Mouse (Mus musculus): Measurements from ENCODE around the gene Pdk2. TPM values are rescaled to one million over a fixed set of nuclear protein-coding genes. Genes with fewer than 3 reads are reported as not detected.

Pdk2 gene
- polyA plus RNA-seq, 1 experiment from 2014 or later: 16.2 TPM

DNA sequence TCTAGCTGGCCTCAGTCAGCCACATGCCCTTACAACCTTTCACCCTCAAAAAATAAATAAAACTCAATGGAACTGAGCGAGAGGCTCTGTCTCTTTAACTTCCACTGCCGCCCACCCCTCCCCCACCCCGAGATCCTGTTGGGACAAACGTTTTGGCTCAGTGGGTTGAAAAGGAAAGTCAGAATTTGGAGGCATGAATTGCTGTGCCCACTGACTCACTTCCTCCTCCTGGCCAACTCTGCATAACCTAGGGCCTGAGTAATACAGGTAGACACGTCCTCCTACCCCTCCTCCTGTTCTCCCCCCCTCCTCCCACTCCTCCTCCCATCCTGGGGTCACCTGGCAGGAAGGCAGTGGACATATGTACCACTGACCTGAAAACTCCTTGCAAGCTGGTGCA, 44.6 kb upstream of the Pdk2 start:
- Histone ChIP-seq H3K4me2 (ENCODE audit: low read depth, low read length) (no peak overlapping the region), H3K9ac (replicated peaks) (no peak overlapping the region), H3K4me1 (ENCODE audit: insufficient read depth) (peaks cover 3% of the 10 kb centered on the region; the same call in 1 of the 2 replicates), H3K4me3 (ENCODE audit: low read depth, low read length) (no peak overlapping the region), H3K9me3 (ENCODE audit: low read length) (no peaks in the 10 kb centered on the region), H3K36me3 (replicated peaks; ENCODE audit: insufficient read depth, low read length) (no peaks in the 10 kb centered on the region), H3K27ac (ENCODE audit: low read depth) (no peak overlapping the region), H3K27me3 (ENCODE audit: insufficient read depth, low read length) (no peaks in the 10 kb centered on the region)
- DNase-seq (no peak), ATAC-seq (no peak; the same call in 1 of the 2 replicates)
- WGBS (ENCODE audit: insufficient replicate concordance): 19% methylated on average over 5 of the region's 5 CpGs
- TF ChIP-seq CTCF (IDR thresholded peaks at IDR 0.05; ENCODE audit: low read depth) (no peak), EP300 (IDR thresholded peaks at IDR 0.05; ENCODE audit: low read depth) (no peak)

GRCm38 (mm10) chr11:95084811-95085382, 43.7 kb upstream of the Pdk2 start:
- H3K4me1 ChIP-seq (ENCODE audit: insufficient read depth): peaks cover 3% of the 10 kb centered on the region; the same call in 1 of the 2 replicates
- DNase-seq: no peak
- H3K36me3 ChIP-seq (replicated peaks; ENCODE audit: insufficient read depth, low read length): no peaks in the 10 kb centered on the region
- no peak for ATAC-seq
- H3K4me3 ChIP-seq (ENCODE audit: low read depth, low read length): no peak overlapping the region
- TF ChIP-seq EP300 (IDR thresholded peaks at IDR 0.05; ENCODE audit: low read depth): no peak
- no peak for TF ChIP-seq CTCF (IDR thresholded peaks at IDR 0.05; ENCODE audit: low read depth)
- WGBS (ENCODE audit: insufficient replicate concordance): 44% methylated on average over 5 of the region's 5 CpGs
- H3K27me3 ChIP-seq (ENCODE audit: insufficient read depth, low read length): no peaks in the 10 kb centered on the region
- no peaks in the 10 kb centered on the region for H3K9me3 ChIP-seq (ENCODE audit: low read length)
- H3K4me2 ChIP-seq (ENCODE audit: low read depth, low read length): no peak overlapping the region
- H3K9ac ChIP-seq (replicated peaks): no peak overlapping the region
- H3K27ac ChIP-seq (ENCODE audit: low read depth): no peak overlapping the region

- DNase-seq (no peak), ATAC-seq (no peak)
- no peak overlapping the region for H3K27ac ChIP-seq (ENCODE audit: low read depth)
- H3K9ac ChIP-seq (replicated peaks): no peak overlapping the region
- H3K4me3 ChIP-seq (ENCODE audit: low read depth, low read length): no peak overlapping the region
- H3K36me3 ChIP-seq (replicated peaks; ENCODE audit: insufficient read depth, low read length): no peaks in the 10 kb centered on the region
- H3K27me3 ChIP-seq (ENCODE audit: insufficient read depth, low read length): 0 out of 2 replicates have a peak, but pooled peaks cover 4% of the 10 kb centered on the region
- peaks cover 3% of the 10 kb centered on the region; the same call in 1 of the 2 replicates for H3K4me1 ChIP-seq (ENCODE audit: insufficient read depth)
- TF ChIP-seq EP300 (IDR thresholded peaks at IDR 0.05; ENCODE audit: low read depth) (no peak), CTCF (IDR thresholded peaks at IDR 0.05; ENCODE audit: low read depth) (no peak)
- H3K4me2 ChIP-seq (ENCODE audit: low read depth, low read length): no peak overlapping the region
- no peaks in the 10 kb centered on the region for H3K9me3 ChIP-seq (ENCODE audit: low read length)
- WGBS (ENCODE audit: insufficient replicate concordance): 38% methylated on average over 4 of the region's 4 CpGs
These were observed 43.0 kb upstream of the Pdk2 start for GRCm38 (mm10) chr11:95084175-95084574.

DNA sequence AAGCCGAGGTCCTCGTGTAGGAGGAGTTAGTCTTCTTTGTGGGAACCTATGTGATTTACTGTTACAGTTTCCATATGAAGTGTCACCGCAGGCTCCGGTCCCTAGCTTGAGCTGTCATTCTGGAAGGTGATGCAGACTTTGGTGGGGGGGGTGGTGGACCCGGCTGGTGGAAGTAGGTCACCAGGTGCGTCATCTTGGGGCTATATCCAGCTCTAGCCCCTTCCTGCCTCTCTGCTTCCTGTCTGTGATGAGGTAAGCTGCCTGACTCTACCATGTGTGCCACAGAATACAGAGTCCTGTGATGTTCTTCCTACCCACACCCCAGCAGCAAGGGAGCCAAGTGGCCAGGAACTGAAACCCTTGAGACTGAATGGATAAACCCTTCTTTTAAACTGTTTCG, 41.7 kb upstream of the Pdk2 start:
- no peak overlapping the region for H3K9ac ChIP-seq (replicated peaks)
- ATAC-seq (no peak), DNase-seq (no peak)
- H3K4me1 ChIP-seq (ENCODE audit: insufficient read depth): peaks cover 9% of the 10 kb centered on the region
- WGBS (ENCODE audit: insufficient replicate concordance): 59% methylated on average over 7 of the region's 7 CpGs
- no peak overlapping the region for H3K4me3 ChIP-seq (ENCODE audit: low read depth, low read length)
- H3K9me3 ChIP-seq (ENCODE audit: low read length): no peaks in the 10 kb centered on the region
- H3K27me3 ChIP-seq (ENCODE audit: insufficient read depth, low read length): 0 out of 2 replicates have a peak, but pooled peaks cover 7% of the 10 kb centered on the region
- no peaks in the 10 kb centered on the region for H3K36me3 ChIP-seq (replicated peaks; ENCODE audit: insufficient read depth, low read length)
- TF ChIP-seq EP300 (IDR thresholded peaks at IDR 0.05; ENCODE audit: low read depth): no peak
- no peak for TF ChIP-seq CTCF (IDR thresholded peaks at IDR 0.05; ENCODE audit: low read depth)
- no peak overlapping the region for H3K27ac ChIP-seq (ENCODE audit: low read depth)
- no peak overlapping the region for H3K4me2 ChIP-seq (ENCODE audit: low read depth, low read length)

DNA sequence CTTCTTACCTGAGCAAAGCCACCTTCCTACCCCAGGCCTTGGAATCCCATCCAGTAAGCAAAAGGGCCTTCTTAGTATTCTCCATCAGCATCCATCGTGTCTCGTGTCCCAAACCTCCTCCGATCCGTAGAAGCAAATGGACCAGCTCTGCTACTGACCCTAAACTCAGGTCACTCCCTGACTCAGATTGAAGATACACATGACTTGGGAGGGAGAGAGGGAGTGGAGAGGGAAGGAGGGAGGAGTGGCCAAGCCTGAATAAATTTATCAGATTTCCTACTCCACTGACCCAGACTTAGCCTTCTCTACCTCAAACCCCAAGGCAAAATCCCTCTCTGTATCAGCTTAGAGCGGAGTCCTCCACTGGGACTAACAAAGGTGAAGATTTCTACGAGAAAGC, 39.6 kb upstream of the Pdk2 start:
- Histone ChIP-seq H3K9ac (replicated peaks) (no peak overlapping the region), H3K4me1 (ENCODE audit: insufficient read depth) (peaks cover 9% of the 10 kb centered on the region), H3K27ac (ENCODE audit: low read depth) (no peak overlapping the region), H3K9me3 (ENCODE audit: low read length) (no peaks in the 10 kb centered on the region), H3K27me3 (ENCODE audit: insufficient read depth, low read length) (peaks cover 25% of the 10 kb centered on the region), H3K4me2 (ENCODE audit: low read depth, low read length) (no peak overlapping the region), H3K36me3 (replicated peaks; ENCODE audit: insufficient read depth, low read length) (no peaks in the 10 kb centered on the region), H3K4me3 (ENCODE audit: low read depth, low read length) (no peak overlapping the region)
- no peak for TF ChIP-seq CTCF (IDR thresholded peaks at IDR 0.05; ENCODE audit: low read depth)
- TF ChIP-seq EP300 (IDR thresholded peaks at IDR 0.05; ENCODE audit: low read depth): no peak
- no peak for DNase-seq
- no peak for ATAC-seq
- 82% methylated on average over 6 of the region's 6 CpGs for WGBS (ENCODE audit: insufficient replicate concordance)

- TF ChIP-seq CTCF (IDR thresholded peaks at IDR 0.05; ENCODE audit: low read depth) (no peak), EP300 (IDR thresholded peaks at IDR 0.05; ENCODE audit: low read depth) (no peak)
- no peak for DNase-seq
- H3K27me3 ChIP-seq (ENCODE audit: insufficient read depth, low read length): peaks cover 36% of the 10 kb centered on the region
- H3K4me3 ChIP-seq (ENCODE audit: low read depth, low read length): no peak overlapping the region
- H3K27ac ChIP-seq (ENCODE audit: low read depth): no peak overlapping the region
- H3K4me1 ChIP-seq (ENCODE audit: insufficient read depth): peaks cover 14% of the 10 kb centered on the region; the same call in 1 of the 2 replicates
- ATAC-seq: no peak
- H3K9ac ChIP-seq (replicated peaks): no peak overlapping the region
- 53% methylated on average over 6 of the region's 6 CpGs for WGBS (ENCODE audit: insufficient replicate concordance)
- no peak overlapping the region for H3K4me2 ChIP-seq (ENCODE audit: low read depth, low read length)
- H3K9me3 ChIP-seq (ENCODE audit: low read length): no peaks in the 10 kb centered on the region
- H3K36me3 ChIP-seq (replicated peaks; ENCODE audit: insufficient read depth, low read length): no peaks in the 10 kb centered on the region
These were observed 38.2 kb upstream of the Pdk2 start for GRCm38 (mm10) chr11:95079256-95079875.
